Mouse (Mus musculus) embryo, embryonic 10.5 days (tissue): ENCODE measurements at regions not wholly inside any gene's neighbourhood (a gene's known extent, or its start where the extent isn't known, plus 50 kb on each side); places are given as distances from the start of the nearest gene placed in this dataset.

Experiments used
- DNase-seq: peaks from one replicate; pipeline ENCODE4 v3.0.0-alpha.2; 2015; ENCODE audit warnings: low spot score

DNA sequence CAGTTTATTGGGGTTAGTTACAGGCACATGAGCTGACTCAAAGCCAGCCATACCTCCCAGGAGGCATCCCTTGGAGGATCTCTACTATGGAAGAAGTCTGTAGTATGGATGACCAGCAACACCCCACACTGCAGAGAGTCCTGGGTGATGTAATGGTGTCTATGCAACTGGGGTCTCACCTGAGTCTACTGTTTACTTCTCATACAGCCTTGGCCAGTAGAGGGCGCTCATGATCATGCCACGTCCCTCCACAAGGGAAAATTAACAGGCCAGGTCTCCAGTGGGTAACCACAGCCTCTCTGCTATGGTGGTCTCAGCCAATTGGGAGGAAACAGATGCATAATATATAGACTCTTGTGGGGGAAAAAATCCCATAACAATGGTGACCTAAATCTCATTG, 111.7 kb downstream of the Cdh26 start:
- peak; percentile 53 for DNase-seq

DNA sequence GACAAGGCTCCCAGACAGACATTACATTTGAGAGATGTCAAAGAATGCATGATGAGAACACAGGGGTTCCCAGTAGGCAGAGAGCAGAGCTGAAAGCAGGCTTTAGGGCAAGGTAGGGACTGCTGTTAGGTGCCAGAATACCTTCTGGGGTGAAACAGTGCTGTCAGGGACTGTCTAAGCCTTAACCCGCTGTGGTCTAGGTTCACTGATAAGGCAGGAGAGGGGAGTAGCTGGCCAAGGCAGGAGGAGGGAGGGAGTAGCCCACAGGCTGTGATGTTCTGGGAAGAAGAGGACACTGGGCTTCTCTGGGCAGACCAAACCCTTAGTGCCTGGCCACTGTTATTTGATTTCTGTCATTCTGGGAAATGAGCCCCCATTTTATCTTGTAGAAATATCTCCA, 114.1 kb downstream of the Cdh26 start:
- DNase-seq, result no peak

DNA sequence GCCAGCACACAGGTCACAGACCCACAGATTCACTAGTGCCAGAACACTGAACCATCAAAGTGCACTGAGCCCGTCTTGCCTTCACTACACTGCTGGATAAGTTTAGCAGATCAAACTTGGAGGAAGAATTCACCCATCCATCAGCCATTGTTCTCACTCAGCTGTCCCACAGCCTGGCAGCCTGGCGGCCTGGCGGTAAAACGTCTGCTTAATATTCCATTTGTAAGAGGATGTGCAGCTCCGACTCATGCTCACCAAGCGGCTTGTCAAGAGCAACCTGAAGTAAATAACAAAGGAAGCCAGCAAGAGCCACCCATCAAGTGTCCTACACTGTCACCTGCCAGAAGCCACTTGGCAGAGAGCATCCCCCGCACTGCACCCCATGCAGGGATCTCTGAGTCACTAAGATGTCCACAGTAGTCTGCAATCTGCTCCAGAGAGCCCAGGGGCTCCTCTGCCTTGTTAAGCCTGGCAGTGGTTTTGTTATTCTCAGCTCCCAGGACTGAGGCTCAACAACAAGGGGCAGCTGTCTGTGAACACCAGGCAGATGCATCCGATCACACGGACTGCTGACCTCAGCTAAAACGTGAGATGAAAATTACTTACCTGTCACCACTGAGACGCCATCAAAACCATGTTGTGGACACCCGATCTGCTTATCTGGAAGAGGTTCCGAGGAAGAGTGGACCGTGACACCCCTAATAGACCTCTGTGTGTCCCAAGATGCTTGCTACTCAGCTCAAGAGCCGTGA, 115.4 kb downstream of the Cdh26 start:
- no peak for DNase-seq

DNA sequence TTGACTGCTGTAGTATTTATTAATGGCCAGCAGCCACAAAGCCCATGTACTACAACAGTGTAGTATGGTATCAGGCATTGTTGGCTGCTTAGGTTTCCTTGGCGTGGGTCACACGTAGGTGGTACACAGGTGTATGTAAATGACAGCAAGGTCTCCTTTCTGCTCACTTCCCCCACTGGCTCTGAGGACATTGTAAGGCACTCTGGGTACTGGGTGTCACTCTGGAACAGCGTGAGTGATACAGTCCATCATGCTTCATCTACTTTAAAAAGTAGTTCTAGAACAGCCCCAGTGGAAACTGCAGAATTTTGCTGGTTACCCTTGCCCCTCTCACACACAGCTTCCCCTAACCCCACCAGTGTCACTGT, 116.0 kb downstream of the Cdh26 start:
- no peak for DNase-seq

DNA sequence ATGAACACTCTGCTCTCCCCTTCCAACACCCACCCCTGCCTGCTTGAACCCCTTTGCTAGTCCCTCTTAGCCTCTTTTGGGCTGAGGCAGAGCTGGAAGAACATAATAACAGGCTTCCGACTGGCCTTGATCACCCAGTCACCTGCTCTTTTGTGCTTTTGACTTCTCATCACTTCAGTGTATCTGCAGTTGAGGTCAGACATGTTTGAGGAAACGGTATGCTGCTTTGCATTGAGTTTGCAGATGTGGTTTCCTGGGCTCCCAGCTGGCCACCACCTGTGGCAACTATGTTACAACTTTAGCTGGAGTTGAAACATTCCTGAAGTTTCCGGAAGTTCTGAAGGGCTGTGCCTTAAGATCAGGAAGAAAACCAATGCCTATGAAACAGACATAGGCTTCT, 116.6 kb downstream of the Cdh26 start:
- DNase-seq, result no peak

DNA sequence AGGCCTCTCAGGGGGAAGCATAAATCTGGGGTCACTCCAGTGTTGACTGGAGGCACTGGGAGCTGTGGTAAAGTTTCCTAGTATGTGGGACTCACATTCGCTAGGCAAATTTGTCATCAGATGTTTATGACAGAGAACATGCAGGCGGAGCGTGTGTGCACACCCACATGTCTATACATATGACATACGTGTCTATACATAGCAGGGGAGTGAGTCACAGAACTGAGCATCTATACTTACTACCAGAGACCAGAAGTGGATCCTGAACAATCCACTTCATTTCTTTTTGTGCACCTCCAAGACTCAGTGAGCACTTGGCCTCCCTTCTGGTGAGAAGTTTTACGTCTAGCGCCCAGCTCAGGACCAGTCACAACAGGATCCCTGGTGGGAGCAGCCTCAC, 118.6 kb downstream of the Cdh26 start:
- no peak for DNase-seq

DNA sequence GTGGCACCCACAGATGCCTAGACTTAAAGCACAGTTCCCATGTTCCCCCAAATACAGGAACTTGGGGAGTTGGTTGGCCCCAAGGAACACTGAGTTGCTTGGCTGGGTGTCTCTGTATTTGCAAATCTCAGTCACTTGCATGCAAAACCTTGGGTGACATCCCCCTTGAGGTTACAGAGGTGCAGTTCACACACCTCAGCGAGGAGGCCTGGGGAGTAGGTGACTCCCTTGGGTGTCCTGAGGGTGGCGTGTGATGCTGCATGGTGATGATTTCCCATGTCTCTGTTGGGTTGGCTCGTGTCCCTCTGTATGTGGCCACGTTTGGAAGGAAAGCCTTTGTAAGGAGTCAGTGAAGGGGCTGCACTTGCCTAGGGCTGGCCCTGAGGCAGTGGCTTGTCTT, 123.4 kb downstream of the Cdh26 start:
- DNase-seq, result no peak

DNA sequence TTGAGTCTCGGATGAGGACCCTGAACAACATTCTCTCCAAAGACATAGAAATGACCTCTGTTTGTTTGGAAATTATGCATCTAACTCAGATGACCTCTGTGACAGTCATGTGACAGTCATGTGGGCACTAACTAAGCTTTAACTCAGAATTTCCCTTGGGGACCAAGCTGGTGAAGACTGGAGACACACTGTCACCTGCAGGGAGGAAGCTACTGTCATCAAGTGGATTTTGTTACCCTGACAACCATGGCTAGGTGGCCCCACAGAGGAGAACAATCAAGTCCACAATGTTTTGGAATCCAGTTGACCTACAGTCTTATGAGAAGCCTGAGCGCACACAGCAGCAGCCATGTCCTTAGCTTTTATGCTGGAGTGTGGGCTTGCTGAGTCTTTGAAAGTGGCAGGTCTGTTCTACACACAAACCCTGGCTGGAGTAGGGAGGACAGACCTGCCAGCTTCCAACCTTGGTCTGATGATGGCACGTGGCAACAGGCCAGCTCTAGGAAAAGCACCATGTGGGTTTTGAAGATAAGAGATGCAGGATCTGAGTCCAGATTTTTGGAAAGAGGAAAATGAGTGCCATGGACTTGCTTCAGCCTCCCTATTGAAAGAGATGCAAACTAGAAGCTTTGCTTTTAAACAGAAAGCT, 125.5 kb downstream of the Cdh26 start:
- no peak for DNase-seq

DNA sequence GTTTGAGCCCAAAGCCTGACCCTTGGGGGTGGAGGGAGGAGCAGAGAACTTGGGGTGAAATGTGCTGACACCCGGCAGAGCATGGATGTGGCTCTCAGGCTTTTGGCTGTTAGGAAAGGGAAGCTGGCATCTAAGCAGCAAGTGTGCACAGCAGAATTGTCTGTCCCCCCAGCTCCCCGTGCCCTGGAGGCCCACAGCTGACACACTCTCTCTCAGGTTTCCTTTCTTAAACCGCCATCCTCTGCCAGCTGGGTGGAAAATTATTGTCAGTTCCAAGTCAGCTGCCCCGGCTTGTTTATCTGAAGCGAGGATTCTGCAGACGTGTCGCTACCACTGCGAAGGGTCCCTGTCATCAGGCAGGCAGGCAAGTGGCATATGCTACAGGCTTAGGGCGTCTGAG, 127.6 kb downstream of the Cdh26 start:
- no peak for DNase-seq

DNA sequence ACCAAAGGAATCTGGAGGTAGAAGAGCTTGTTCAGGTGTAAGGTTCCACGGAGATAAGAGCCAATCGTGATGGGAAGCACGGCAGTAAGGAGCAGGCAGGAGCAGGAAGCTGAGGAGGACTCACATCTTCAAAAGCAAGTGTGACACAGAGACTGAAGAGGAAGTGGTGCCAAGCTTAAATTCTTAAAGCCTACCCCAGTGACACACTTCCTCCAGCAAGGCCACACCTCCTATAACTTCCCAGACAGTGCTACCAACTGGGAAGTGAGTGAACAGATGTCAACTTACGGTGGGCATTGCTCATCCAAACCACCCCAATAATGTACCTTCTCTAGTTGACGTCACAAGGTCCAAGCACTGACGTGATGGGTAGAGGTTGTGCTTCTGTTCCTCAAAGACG, 133.0 kb downstream of the Cdh26 start:
- no peak for DNase-seq

DNA sequence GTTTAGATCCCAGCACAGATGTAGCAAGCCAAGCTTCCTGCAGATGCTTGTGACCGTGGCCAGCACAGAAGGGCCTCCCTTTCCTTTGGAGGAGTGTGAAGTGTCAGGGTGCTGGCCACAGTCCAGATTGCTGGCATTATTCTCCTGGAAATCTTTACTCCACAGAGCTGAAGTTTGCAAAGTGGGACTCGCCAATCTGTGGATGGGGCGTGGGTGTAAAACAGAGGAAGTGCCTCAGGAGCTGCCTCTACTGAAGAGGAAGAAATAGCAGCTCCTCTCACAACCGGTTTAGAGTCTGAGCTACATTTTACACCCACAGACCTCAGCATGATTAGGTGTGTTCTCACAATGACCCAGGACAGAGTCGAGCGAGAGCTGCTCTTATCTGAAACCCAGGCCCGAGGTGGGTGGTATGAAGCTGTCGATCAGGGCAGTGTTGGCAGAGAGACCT, 135.1 kb downstream of the Cdh26 start:
- no peak for DNase-seq

DNA sequence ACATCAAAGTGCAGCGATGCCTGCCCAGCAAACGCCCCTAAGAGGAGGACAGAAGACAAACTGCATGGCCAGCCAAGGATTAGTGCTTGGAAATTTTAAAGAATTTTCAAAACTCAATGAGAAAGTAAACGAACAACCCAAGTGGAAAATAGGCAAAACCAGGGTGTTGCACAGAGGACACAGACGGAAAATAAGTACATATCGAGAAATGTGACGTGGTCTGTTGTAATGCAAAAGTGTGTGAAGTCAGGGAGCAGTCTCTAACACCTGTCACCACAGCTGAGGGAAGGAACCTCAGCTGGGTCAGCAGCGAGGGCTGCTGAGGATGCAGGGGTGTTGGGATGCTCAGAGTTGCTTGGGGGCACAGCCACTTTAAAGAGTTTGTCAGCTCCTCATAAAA, 137.2 kb downstream of the Cdh26 start:
- DNase-seq, result no peak

DNA sequence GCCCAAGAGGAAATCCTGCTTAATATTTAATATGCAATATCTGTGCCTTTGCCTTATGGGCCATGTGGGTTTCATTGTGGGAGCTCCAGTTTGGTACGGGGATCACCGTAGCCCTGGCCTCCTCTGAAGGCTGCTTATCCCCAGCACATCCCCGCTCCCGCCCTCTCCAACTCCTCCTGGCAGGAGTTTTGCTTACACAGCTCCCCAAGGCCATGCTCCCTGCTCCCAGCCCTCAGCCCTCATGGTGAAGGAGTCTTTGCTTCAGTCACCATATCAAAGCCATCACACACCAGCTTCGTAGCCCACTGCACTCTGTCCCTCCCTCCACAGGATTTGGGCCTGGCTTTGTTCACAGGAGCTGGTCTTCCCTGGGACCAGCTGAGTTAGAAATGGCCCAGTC, 142.0 kb downstream of the Cdh26 start:
- no peak for DNase-seq

DNA sequence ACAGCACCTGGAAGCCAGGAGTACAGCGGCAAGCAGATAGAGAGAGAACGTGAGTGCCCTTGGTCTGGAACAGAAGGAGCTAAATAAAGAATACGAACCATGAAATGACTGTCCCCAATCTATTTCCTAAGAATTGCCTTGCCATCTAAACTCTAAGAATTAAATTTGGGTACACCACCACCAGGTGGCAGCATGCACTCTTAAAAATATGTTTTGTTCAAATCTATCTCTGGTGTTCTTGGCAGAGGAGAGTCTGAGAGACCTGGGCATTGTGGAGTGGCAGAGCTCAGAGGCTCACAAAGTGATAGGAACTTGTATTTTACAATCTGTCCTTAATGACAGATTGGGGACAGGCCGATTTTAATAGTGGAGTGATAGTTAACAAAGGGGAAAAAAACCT, 144.5 kb downstream of the Cdh26 start:
- DNase-seq, result peak; percentile 87

DNA sequence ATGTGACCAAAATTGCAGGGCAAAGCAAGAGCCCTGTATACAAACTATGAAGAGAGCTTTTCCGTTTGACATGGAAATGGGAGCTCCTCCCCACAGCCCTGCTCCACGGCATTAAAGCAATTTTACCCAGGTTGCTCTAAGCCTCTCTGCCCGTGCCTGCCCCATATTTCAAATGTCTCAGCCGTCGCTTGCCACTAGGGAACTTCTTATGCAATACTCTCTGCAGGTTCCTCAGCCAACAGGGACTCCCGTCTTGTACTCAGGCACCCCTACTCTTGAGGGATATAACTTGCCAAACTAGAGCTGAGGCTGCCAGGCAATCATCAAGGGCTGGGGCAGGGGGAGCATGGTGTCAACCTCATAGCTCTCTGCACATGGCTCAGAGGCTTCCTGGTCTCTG, 145.1 kb downstream of the Cdh26 start:
- no peak for DNase-seq

DNA sequence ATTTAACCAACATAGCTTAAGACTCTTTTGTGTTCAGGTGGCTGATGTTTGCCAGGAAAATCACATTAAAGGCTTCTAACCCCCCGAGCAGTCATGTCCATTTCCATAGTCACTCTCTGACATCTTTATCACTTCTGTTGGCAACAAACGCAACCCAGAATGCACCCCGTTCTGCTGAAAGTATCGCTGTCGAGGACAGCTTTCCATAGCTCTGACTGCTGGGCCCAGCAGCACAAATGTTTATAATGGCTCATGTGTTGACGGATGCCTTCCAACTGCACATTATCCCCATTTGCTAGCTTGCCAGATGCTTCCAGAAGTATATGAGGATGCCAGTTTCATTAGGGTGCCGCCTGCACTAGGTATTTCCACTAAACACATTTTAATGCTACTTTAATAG, 145.7 kb downstream of the Cdh26 start:
- no peak for DNase-seq

DNA sequence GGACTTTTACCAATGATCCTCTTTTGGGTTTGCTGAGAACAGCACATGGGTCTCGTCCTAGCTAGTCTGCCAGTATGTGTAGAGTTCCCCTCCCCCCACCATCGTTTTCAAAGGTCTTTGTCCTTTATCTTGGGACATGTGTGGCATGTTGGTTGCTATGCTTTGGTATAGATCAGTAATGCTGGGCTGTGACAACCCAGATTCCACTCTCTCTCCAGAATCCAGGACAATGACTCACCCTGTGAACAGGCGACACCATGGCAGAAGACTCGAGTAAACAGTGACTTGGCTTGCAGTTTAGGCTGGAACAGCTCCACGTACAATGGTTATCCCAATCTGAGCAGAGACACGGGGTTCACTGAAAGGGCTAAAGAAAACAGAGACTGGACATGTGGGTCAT, 149.2 kb downstream of the Cdh26 start:
- DNase-seq, result no peak

DNA sequence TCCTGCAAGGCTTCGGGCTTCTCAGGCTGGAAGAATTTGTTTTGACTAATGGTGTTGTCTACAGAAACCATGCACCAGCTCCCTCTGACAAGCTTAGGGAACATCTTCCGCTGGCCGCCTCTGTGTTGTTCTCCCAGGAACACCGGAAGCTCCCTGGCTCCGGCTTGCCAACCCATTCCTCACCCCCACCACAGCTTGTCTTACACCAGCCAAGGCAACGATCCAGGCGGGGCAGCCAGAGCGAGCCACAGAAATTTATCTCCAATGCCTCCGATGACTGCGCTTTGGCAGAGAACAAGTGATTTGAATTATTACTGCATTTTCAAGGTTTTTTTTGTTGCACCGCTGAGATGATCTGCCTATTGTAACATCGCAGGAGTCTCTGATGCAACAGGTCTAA, 151.0 kb downstream of the Cdh26 start:
- DNase-seq, result no peak

DNA sequence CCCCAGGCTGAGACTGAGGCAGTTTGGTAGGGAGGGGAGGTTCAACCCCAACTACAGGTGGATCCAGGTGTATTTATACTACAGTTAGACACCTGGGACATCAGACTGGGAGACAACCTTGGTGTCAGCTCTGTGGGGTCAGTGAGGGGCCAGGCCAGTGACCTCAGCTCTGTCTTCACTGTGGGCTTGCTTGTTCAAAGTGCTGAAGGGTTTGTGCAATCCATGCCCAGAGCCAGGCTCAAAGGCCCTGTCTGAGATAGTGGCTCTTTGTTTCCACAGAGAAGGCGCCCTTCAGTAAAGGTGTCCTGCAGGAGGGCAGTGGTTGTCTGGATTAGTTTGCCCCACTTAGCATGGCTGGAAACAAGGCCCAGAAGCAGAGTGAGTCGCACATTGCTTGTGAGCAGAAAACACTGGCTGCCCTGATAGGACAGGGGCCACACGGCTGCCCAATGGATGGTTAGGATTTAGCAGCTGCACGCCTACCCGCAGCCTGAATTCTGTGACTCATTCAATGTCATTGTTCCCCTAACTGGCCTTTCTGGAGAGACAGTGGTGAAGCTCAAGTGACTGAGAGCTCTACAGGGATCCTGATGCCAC, 154.7 kb downstream of the Cdh26 start:
- DNase-seq, result no peak

DNA sequence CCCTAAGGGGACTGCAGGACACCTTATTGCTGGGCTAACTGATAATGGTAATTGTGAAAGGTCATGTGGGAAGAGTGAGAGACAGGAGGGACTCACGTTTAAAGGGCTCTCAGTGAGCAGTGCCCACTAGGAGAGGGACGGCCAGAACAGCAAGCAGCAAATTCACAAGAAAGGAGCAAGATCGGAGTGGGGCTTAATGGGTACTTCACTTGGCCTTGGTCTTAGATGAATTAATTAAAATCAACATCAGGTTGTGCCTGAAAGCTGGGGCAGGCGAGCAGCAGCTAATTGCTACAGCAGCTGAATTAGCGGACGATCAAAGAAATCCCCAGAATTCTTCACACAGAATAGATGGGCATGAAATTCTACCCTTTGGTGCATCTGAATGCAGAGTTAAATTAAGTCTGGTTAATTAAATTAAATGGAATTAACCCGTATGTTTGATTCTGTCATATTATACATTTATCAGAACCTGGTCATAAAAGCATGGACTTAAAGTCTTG, 156.9 kb downstream of the Cdh26 start:
- no peak for DNase-seq

DNA sequence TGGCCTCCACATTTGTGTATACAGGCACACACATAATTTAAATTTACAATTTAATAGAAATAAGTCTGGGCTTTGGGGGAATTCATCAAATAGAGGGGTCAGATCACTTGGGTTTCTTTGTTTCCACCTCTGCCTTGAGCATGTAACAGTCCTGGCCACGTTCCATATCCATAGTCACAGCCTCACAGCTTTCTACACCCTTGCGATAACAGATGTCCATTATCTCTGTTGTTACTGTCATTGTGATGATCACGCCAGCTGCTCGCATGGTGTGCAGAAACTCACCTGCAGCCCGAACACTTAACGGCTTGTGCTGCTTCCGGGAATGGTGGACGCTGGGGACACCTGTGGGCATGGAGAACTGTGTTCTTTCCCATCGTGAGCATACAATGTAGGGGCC, 163.4 kb downstream of the Cdh26 start:
- DNase-seq, result no peak

DNA sequence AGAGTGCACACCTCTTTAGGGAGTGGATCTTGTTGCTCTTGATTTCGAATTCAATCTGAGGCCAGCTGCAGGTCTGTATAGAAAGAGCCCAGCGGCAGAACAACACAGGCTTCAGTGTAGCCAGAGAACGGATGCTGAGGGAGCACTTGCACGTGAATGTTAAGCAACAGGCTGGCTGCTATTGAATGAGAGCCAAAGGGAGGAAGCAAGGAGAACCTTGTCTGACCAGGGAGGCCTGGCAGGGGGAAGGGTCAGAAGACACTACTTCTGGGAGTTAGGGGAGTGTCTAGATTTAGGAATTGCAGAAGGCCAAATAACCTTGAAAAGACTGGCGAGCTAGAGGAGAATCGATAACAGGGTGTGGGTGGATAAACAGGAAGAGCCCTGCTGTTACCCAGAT, 163.8 kb downstream of the Cdh26 start:
- DNase-seq, result peak; percentile 31

DNA sequence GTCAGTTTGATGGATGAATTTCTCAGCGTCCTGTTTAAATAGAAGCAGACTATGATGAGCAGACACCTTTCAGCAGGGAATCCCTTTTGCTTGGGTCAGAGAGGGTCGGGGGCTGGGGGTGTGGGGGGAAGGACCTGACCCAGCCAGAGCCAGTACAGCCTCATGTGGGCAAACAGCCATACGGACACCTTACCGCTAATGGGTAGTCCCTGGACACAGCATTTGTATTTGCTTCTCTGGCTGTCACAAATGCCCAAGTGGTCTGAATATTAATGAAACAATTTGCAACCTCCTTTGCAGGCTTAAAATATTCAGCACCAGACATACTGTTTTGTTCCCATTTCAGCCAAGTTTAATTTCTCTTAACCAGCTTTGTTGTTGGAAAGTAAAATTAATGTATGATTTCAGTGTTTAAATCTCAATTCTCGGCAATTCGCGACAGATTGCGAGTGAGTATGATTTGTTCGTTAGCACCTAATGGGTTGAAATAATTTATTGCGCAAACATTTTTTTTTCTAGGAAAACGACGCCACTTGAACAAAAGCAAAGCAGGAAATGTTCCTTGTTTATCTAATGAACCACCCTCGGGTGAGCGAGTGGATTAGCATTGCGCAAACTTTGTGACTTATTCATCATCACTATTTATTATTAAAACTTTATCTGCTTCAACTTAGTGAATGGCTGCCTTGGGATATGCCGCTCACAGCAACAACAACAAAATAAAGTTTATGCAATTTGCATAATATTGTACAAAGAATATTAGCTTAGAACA, 166.2 kb downstream of the Cdh26 start:
- DNase-seq, result peak; percentile 41
